Mouse (Mus musculus): ENCODE measurements around the gene Gcnt7. TPM values are rescaled to one million over a fixed set of nuclear protein-coding genes. Genes with fewer than 3 reads are reported as not detected.
A peak's percentile ranks its signal among the peaks of the same experiment; 100 is the strongest.

Gcnt7 gene
- total and polyA plus RNA-seq, 2 experiments from 2014 or later: 0.25 TPM; not detected in 1

GRCm38 (mm10) chr2:172477860-172478259 is 19.5 kb upstream of the Gcnt7 start:
- peak; percentile 67 for ATAC-seq (ENCODE audit: insufficient read depth, low read depth)
- no peaks in the 10 kb centered on the region for H3K9me3 ChIP-seq (replicated peaks; ENCODE audit: control insufficient read depth, low read length)
- 0 out of 2 replicates have a peak overlapping the region, but pooled peaks have one; percentile 32 for H3K9ac ChIP-seq (replicated peaks; ENCODE audit: low read depth, low read length)
- peak overlapping the region; percentile 66 for H3K4me2 ChIP-seq (ENCODE audit: low read depth, low read length)
- H3K36me3 ChIP-seq (replicated peaks; ENCODE audit: control insufficient read depth, insufficient read depth, low read length): no peaks in the 10 kb centered on the region
- DNase-seq (ENCODE audit: low spot score): peak; percentile 63
- WGBS: 0% methylated on average over 2 of the region's 2 CpGs
- H3K27ac ChIP-seq (ENCODE audit: low read depth): peak overlapping the region; percentile 66
- TF ChIP-seq EP300 (IDR thresholded peaks at IDR 0.05; ENCODE audit: low read depth) (no peak), CTCF (IDR thresholded peaks at IDR 0.05; ENCODE audit: low read depth) (peak; percentile 83)
- no peaks in the 10 kb centered on the region; the same call in 1 of the 2 replicates for H3K4me1 ChIP-seq (ENCODE audit: control insufficient read depth, insufficient read depth)
- H3K27me3 ChIP-seq (ENCODE audit: control insufficient read depth, insufficient read depth, low read length): no peaks in the 10 kb centered on the region
- H3K4me3 ChIP-seq (ENCODE audit: low read depth, low read length): peak overlapping the region; percentile 45

- H3K9ac ChIP-seq (replicated peaks; ENCODE audit: low read depth, low read length): 0 out of 2 replicates have a peak overlapping the region, but pooled peaks have one; percentile 32
- DNase-seq (ENCODE audit: low spot score) (peak; percentile 44), ATAC-seq (ENCODE audit: insufficient read depth, low read depth) (peak; percentile 83)
- H3K27ac ChIP-seq (ENCODE audit: low read depth): peak overlapping the region; percentile 66
- TF ChIP-seq CTCF (IDR thresholded peaks at IDR 0.05; ENCODE audit: low read depth) (no peak), EP300 (IDR thresholded peaks at IDR 0.05; ENCODE audit: low read depth) (no peak)
- no peaks in the 10 kb centered on the region; the same call in 1 of the 2 replicates for H3K4me1 ChIP-seq (ENCODE audit: control insufficient read depth, insufficient read depth)
- 21% methylated on average over 3 of the region's 3 CpGs for WGBS
- no peaks in the 10 kb centered on the region for H3K27me3 ChIP-seq (ENCODE audit: control insufficient read depth, insufficient read depth, low read length)
- no peaks in the 10 kb centered on the region for H3K9me3 ChIP-seq (replicated peaks; ENCODE audit: control insufficient read depth, low read length)
- peak overlapping the region; percentile 66 for H3K4me2 ChIP-seq (ENCODE audit: low read depth, low read length)
- H3K36me3 ChIP-seq (replicated peaks; ENCODE audit: control insufficient read depth, insufficient read depth, low read length): no peaks in the 10 kb centered on the region
- H3K4me3 ChIP-seq (ENCODE audit: low read depth, low read length): peak overlapping the region; percentile 45
Measured at GRCm38 (mm10) chr2:172477350-172477749, 19.0 kb upstream of the Gcnt7 start.

- no peaks in the 10 kb centered on the region; the same call in 1 of the 2 replicates for H3K4me1 ChIP-seq (ENCODE audit: control insufficient read depth, insufficient read depth)
- ATAC-seq (ENCODE audit: insufficient read depth, low read depth) (no peak), DNase-seq (ENCODE audit: low spot score) (no peak)
- no peak for TF ChIP-seq EP300 (IDR thresholded peaks at IDR 0.05; ENCODE audit: low read depth)
- TF ChIP-seq CTCF (IDR thresholded peaks at IDR 0.05; ENCODE audit: low read depth): no peak
- H3K4me3 ChIP-seq (ENCODE audit: low read depth, low read length): no peak overlapping the region
- no peaks in the 10 kb centered on the region for H3K36me3 ChIP-seq (replicated peaks; ENCODE audit: control insufficient read depth, insufficient read depth, low read length)
- 16% methylated on average over 10 of the region's 10 CpGs for WGBS
- H3K4me2 ChIP-seq (ENCODE audit: low read depth, low read length): no peak overlapping the region; the same call in 1 of the 2 replicates
- H3K9me3 ChIP-seq (replicated peaks; ENCODE audit: control insufficient read depth, low read length): no peaks in the 10 kb centered on the region
- H3K27ac ChIP-seq (ENCODE audit: low read depth): no peak overlapping the region
- H3K9ac ChIP-seq (replicated peaks; ENCODE audit: low read depth, low read length): no peak overlapping the region
- H3K27me3 ChIP-seq (ENCODE audit: control insufficient read depth, insufficient read depth, low read length): no peaks in the 10 kb centered on the region
Measured at GRCm38 (mm10) chr2:172476707-172477260, 18.4 kb upstream of the Gcnt7 start.

GRCm38 (mm10) chr2:172474970-172475369 is 16.6 kb upstream of the Gcnt7 start:
- Histone ChIP-seq H3K9me3 (replicated peaks; ENCODE audit: control insufficient read depth, low read length) (no peaks in the 10 kb centered on the region), H3K4me1 (ENCODE audit: control insufficient read depth, insufficient read depth) (no peaks in the 10 kb centered on the region; the same call in 1 of the 2 replicates), H3K9ac (replicated peaks; ENCODE audit: low read depth, low read length) (no peak overlapping the region), H3K4me3 (ENCODE audit: low read depth, low read length) (no peak overlapping the region), H3K36me3 (replicated peaks; ENCODE audit: control insufficient read depth, insufficient read depth, low read length) (peaks cover 2% of the 10 kb centered on the region), H3K27ac (ENCODE audit: low read depth) (no peak overlapping the region), H3K27me3 (ENCODE audit: control insufficient read depth, insufficient read depth, low read length) (no peaks in the 10 kb centered on the region), H3K4me2 (ENCODE audit: low read depth, low read length) (no peak overlapping the region)
- TF ChIP-seq EP300 (IDR thresholded peaks at IDR 0.05; ENCODE audit: low read depth) (no peak), CTCF (IDR thresholded peaks at IDR 0.05; ENCODE audit: low read depth) (peak; percentile 45)
- 33% methylated on average over 6 of the region's 6 CpGs for WGBS
- ATAC-seq (ENCODE audit: insufficient read depth, low read depth) (no peak), DNase-seq (ENCODE audit: low spot score) (no peak)

- H3K36me3 ChIP-seq (replicated peaks; ENCODE audit: control insufficient read depth, insufficient read depth, low read length): peaks cover 15% of the 10 kb centered on the region
- H3K4me3 ChIP-seq (ENCODE audit: low read depth, low read length): no peak overlapping the region
- DNase-seq (ENCODE audit: low spot score): peak; percentile 37
- ATAC-seq (ENCODE audit: insufficient read depth, low read depth): no peak
- no peak overlapping the region for H3K27ac ChIP-seq (ENCODE audit: low read depth)
- H3K4me1 ChIP-seq (ENCODE audit: control insufficient read depth, insufficient read depth): no peaks in the 10 kb centered on the region; the same call in 1 of the 2 replicates
- no peaks in the 10 kb centered on the region for H3K27me3 ChIP-seq (ENCODE audit: control insufficient read depth, insufficient read depth, low read length)
- TF ChIP-seq EP300 (IDR thresholded peaks at IDR 0.05; ENCODE audit: low read depth) (no peak), CTCF (IDR thresholded peaks at IDR 0.05; ENCODE audit: low read depth) (no peak)
- H3K4me2 ChIP-seq (ENCODE audit: low read depth, low read length): no peak overlapping the region
- H3K9me3 ChIP-seq (replicated peaks; ENCODE audit: control insufficient read depth, low read length): no peaks in the 10 kb centered on the region
- H3K9ac ChIP-seq (replicated peaks; ENCODE audit: low read depth, low read length): no peak overlapping the region
- 40% methylated on average over 8 of the region's 8 CpGs for WGBS
Measured at GRCm38 (mm10) chr2:172473591-172473990, 15.2 kb upstream of the Gcnt7 start.

- Histone ChIP-seq H3K4me1 (ENCODE audit: control insufficient read depth, insufficient read depth) (no peaks in the 10 kb centered on the region; the same call in 1 of the 2 replicates), H3K9me3 (replicated peaks; ENCODE audit: control insufficient read depth, low read length) (no peaks in the 10 kb centered on the region), H3K27me3 (ENCODE audit: control insufficient read depth, insufficient read depth, low read length) (no peaks in the 10 kb centered on the region), H3K4me3 (ENCODE audit: low read depth, low read length) (no peak within 1 kb of the TSS), H3K27ac (ENCODE audit: low read depth) (no peak within 1 kb of the TSS), H3K4me2 (ENCODE audit: low read depth, low read length) (no peak within 1 kb of the TSS), H3K36me3 (replicated peaks; ENCODE audit: control insufficient read depth, insufficient read depth, low read length) (peaks cover 22% of the 10 kb centered on the region), H3K9ac (replicated peaks; ENCODE audit: low read depth, low read length) (no peak within 1 kb of the TSS)
- 83% methylated on average over 11 of the region's 11 CpGs for WGBS
- DNase-seq (ENCODE audit: low spot score) (no peak), ATAC-seq (ENCODE audit: insufficient read depth, low read depth) (no peak)
- TF ChIP-seq CTCF (IDR thresholded peaks at IDR 0.05; ENCODE audit: low read depth) (no peak), EP300 (IDR thresholded peaks at IDR 0.05; ENCODE audit: low read depth) (no peak)
Measured at GRCm38 (mm10) chr2:172472318-172472717, 13.9 kb upstream of the Gcnt7 start, which contains the start of gene Fam209. TSS of gene Fam209 (plus strand) at chr2:172472520.
